Mouse (Mus musculus) ovary, adult 18-20 months (tissue): ENCODE data around the gene Smarcb1.
A peak's percentile ranks its signal among the peaks of the same experiment; 100 is the strongest.

ENCODE experiments used
- DNase-seq: peaks from one replicate; pipeline ENCODE4 v3.0.0; 2022; ENCODE audit warnings: low spot score, mixed read lengths

Gene Smarcb1

GRCm38 (mm10) chr10:75921026-75921725 is at the start of gene Smarcb1:
TSS of gene Smarcb1 (minus strand) at chr10:75921617.
- DNase-seq: peak; percentile 90

GRCm38 (mm10) chr10:75954381-75954811 is 33.0 kb upstream of the Smarcb1 start, which contains the start of gene Gm5134:
TSS of gene Gm5134 (plus strand) at chr10:75954514.
- DNase-seq: no peak

GRCm38 (mm10) chr10:75951424-75952050 is 30.1 kb upstream of the Smarcb1 start:
- no peak for DNase-seq

GRCm38 (mm10) chr10:75950791-75951210 is 29.4 kb upstream of the Smarcb1 start:
- DNase-seq: no peak

GRCm38 (mm10) chr10:75949053-75950045 is 27.9 kb upstream of the Smarcb1 start:
- no peak for DNase-seq

- no peak for DNase-seq
Measured at GRCm38 (mm10) chr10:75948079-75948478, 26.7 kb upstream of the Smarcb1 start.

- DNase-seq: no peak
Measured at GRCm38 (mm10) chr10:75945896-75946295, 24.5 kb upstream of the Smarcb1 start.

GRCm38 (mm10) chr10:75945213-75945612 is 23.8 kb upstream of the Smarcb1 start:
- DNase-seq: no peak

- no peak for DNase-seq
Measured at GRCm38 (mm10) chr10:75944066-75944772, 22.8 kb upstream of the Smarcb1 start.

- no peak for DNase-seq
Measured at GRCm38 (mm10) chr10:75942736-75943477, 21.5 kb upstream of the Smarcb1 start, which contains the start of gene Vpreb3. TSS of gene Vpreb3 (plus strand) at chr10:75943057.

- no peak for DNase-seq
Measured at GRCm38 (mm10) chr10:75941042-75941824, 19.8 kb upstream of the Smarcb1 start.

GRCm38 (mm10) chr10:75940520-75940919 is 19.1 kb upstream of the Smarcb1 start, which contains the start of gene Gm867:
TSS of gene Gm867 (minus strand) at chr10:75940672.
- DNase-seq: no peak

- DNase-seq: no peak
Measured at GRCm38 (mm10) chr10:75939481-75940234, 18.2 kb upstream of the Smarcb1 start.

GRCm38 (mm10) chr10:75937851-75938643 is 16.6 kb upstream of the Smarcb1 start:
- DNase-seq: peak; percentile 51

GRCm38 (mm10) chr10:75936909-75937667 is 15.7 kb upstream of the Smarcb1 start:
- no peak for DNase-seq

- DNase-seq: peak; percentile 76
Measured at GRCm38 (mm10) chr10:75935680-75936541, 14.5 kb upstream of the Smarcb1 start, which contains the start of gene Mmp11. TSS of gene Mmp11 (minus strand) at chr10:75936496.
